Mouse (Mus musculus): ENCODE results near the gene Emid1.

GRCm38 (mm10) chr11:5149955-5150354 lies 2.1 kb downstream of the Emid1 start:
- TF ChIP-seq ZC3H11A (IDR thresholded peaks at IDR 0.05; ENCODE audit: low read depth, low read length), result no peak
- no peak for TF ChIP-seq CTCF (conservative IDR thresholded peaks at IDR 0.05 in 1 of 2, IDR thresholded peaks at IDR 0.05 in 1 of 2; ENCODE audit: low read depth in 2 of 2, low read length in 2 of 2)
- TF ChIP-seq SIN3A (IDR thresholded peaks at IDR 0.05; ENCODE audit: low read length), result no peak
- no peak for TF ChIP-seq UBTF (IDR thresholded peaks at IDR 0.05; ENCODE audit: low read depth, low read length)
- no peak for TF ChIP-seq EP300 (IDR thresholded peaks at IDR 0.05; ENCODE audit: low read length)
- no peak for TF ChIP-seq POLR2AphosphoS2 (IDR thresholded peaks at IDR 0.05; ENCODE audit: low read depth, low read length)
- no peak for TF ChIP-seq E2F4 (IDR thresholded peaks at IDR 0.05; ENCODE audit: insufficient replicate concordance, low read depth, low read length)
- no peak for TF ChIP-seq KAT2A (IDR thresholded peaks at IDR 0.05; ENCODE audit: insufficient replicate concordance, low read length)
- no peak for TF ChIP-seq PAX5 (IDR thresholded peaks at IDR 0.05; ENCODE audit: low read length)
- no peak for TF ChIP-seq MAX (IDR thresholded peaks at IDR 0.05; ENCODE audit: low read length)
